Mouse (Mus musculus): ENCODE results near the gene Tnnt3.

The Tnnt3 gene

DNA sequence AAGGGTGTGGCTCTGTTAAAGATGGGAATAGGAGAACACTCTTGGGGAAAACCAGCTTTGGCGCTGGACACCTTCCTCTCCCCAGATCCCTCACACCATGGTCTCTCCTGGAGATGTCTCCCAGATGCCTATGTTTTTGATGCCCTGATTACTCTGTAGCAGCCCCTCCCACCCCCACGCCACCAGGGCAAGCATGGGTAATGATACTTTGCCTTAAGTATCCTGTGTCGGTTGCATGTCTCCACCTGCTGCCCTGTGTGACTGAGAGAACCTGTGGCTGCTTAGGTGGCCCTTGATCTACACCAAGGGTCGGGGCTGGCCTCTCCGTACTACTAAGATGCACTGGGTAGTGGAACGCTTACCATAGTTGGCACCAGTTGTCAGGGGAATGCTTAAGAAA, 20.6 kb upstream of the Tnnt3 start:
- no peak for DNase-seq

DNA sequence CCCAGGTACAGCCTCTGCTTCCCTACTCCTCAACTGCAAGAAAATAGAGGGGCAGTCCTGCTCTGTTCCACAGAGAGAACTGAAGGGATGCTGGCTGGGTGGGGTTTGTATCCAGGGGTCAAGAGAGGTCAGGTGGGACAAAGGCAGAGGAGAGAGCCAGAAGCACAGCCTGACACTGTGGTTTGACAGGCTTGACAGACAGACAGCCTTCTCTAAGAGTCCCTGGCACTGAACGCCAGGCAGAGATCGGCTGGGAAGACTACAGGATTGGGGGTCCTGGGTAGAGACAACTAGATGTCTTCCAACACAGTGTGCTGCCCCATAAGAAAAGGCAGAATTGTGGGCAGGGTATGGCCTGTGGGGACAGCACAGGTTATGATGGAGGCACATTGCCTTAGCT, 20.1 kb upstream of the Tnnt3 start:
- DNase-seq: no peak

DNA sequence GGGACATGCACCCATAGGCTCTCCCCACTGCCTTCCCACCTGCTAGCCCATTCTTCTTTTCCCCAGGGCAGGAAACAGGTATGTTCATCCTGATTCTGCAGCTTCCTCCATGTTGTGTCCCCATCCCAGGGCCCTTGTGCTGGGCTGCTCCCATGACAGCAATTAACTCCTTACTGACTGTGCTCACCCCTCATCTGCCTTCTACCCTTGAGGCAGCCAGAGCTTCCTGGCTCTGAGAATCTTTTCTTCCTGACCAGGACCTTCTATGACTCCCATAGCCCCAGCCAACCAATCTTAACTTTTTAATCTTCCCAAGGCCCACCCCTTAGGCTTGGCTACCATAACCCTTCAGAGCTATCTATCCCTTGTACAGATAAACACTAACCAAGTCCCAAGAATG, 19.3 kb upstream of the Tnnt3 start:
- no peak for DNase-seq

DNA sequence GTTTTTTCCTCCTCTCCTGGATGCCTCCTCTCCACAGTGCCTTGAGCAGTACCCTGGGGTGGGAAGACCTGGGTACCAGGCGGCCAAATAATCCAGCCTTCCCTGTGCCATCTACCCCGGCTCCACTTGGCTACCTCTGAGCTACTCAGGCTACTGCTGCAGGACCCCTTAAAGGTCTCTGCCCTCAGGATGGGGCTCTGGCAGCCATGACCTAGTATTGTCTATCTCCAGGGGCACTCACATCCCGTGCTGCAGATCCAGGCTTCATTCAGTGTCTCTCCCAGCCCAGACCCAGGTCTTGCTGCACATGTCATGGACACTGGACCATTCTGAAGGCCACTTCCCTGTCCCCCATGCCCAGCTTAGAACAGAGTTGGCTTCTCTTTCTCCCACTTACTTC, 18.8 kb upstream of the Tnnt3 start:
- DNase-seq: no peak

DNA sequence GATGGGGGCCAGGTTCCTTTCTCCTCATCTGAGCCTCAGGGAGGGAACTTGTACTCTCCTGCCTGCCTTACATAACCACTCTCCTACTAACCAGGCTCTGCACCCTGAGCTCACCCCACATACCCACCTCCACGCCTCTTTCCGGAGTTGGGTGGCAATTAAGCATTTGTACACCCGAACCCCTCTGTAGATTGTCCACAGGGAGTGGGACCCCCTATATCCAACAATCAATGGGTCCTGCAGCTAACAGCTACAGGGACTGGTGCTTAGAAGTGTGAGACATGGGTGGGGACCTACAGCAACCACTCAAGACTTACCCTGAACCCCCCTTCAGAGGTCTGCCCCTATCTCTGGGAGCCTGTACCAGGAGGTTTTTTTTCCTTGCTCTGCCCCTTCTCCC, 18.0 kb upstream of the Tnnt3 start:
- DNase-seq: no peak

DNA sequence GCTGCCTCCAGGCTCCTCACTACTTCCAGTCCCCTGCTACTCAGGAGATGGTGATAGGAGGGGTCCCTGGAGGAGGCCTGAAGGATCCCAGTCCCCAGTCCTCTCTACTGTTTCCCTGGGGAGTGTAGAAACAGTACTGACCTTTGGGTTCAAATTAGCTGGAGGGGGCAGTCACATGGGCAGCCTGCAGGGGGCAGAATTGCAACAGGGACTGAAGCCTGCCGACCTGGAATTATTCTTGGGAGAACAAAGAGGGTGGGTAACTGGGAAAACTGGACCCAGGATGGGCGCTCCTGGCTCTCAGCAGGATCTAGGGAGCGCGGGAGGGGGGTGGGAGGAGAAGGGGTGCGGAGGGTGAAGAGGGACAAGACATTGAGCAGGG, 17.5 kb upstream of the Tnnt3 start:
- DNase-seq: peak; percentile 48

DNA sequence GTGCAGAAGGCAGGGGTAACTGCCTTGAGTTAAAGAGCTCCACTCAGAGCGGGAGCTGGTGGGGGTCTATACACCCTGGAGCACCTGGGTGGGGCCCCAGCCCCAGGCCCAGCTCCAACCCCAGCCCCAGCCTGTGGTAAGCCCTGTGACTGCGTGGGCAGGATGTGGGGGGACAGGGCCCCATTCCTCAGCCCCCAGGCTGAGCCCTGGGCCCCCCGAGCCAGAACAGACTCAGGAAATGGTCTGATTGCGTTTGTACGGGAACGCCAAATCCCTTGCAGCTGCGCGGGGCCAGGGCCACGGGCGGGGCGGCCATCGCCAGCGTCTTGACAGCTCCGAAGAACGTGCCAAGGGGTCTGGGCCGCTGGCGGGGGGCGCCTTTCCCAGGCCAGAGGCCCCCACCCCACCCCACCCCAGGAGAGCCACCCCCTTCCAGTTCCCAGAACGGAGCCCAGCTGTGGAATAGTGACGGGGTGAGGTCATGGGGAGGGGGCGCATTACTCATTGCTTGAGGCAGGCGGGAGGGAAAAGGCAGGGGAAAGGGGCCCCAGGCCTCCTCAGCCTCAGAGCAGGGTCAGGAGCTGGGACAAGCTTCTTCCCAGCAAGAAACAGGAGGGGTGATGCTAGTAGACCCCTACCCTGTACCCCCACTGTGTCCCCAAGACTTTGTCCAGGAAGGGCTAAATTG, 16.9 kb upstream of the Tnnt3 start:
- peak; percentile 29 for DNase-seq

DNA sequence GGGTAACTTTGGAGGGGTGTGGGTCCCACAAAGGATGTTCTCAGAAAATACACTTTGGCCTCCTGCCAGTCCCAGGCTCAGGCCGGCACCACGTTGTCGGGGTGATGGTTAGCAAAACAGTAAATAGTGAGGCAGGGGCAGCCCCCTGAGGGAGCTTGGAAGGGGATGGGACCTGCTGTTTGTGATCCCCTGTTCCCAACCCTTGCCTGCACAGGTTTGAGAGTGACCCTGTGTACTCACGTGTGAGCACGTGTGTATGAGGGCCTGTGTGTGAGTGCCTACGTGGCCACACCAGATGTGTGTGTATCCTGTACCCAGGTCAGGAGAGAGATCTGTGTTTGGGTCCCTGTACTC, 16.4 kb upstream of the Tnnt3 start:
- peak; percentile 34 for DNase-seq

DNA sequence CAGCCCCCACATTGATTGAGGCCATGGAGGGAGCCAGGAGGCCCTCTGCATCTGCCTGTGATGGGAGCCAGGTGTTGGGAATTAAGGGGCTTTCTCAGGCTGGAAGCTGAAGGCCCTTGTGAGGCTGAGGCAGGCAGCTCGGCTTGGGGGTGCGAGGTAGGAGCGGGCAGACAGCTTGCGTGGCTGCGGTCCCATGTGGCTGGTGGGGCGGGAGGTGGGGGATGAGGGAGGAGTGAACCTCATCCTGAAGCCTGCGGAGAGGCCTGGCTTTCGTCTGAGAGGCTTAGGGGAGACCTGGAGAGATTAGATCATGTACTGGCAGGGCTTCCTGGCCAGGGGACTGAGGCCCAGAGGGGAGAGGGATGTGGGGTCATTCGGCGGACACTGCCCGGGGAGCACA, 15.5 kb upstream of the Tnnt3 start:
- no peak for DNase-seq

DNA sequence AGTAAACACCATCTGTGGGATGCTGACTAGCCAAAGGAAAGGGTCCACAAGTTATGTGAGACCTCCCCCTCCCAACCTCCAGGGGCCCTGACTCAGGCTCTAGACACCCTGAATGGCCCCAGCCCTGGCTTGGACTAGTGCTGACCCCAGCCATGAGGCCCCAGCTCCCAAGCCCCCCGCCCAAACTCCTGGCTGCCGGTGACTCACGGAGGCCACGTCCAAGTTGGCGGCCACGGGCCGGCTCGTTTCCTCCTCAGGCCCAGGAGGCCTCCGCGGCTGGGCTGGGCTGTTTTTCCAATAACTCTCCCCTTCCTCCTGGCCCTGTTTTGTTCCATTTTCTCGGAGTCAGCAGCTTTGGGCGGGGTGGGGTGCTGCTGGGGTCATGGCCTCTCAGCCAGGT, 13.9 kb upstream of the Tnnt3 start:
- DNase-seq: no peak

DNA sequence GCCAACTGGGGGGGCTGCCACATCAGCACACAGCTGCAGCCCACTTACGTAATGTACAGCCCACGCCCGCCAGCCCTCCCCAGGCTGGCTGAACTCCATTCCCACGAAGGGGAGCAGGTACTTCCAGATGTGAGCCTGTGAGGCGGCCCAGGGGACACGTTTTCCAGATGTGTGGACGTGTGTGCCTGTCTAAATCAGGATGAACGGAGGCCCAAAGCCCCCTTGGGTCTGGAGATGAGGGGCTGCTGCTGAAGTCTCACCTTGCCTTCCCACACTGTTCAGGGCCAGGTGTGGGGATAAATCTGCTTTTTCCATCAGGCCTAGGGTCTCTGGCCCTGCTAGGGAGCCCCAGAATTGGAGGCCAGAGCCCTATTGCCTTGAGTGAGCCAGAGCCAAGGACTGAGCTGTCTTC, 11.9 kb upstream of the Tnnt3 start:
- no peak for DNase-seq

DNA sequence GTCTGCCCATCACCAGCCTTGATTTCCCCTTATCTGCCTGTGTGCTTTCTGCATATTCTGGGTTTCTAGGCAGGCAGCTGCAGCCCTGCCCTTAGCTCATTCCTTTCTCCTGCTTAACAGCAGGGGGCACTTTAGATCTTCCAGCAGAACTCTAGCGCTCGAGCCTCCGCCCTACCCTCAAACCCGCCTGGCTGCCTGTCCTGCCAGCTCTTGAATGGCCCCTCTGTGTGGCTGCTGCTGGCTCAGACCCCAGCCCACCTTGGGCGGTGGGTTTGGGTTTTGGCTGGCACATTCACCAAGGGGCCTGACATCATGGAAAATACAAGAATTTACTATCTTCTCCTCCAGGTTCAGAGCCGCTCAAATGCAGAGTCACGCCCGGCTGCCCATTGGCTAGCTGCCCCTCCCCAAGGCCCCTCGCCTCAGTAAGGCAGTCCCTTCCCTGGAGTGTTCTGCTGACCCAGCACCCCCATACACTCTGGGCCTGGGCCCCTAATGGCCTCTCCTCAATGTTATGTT, 11.2 kb upstream of the Tnnt3 start:
- DNase-seq: peak; percentile 46

DNA sequence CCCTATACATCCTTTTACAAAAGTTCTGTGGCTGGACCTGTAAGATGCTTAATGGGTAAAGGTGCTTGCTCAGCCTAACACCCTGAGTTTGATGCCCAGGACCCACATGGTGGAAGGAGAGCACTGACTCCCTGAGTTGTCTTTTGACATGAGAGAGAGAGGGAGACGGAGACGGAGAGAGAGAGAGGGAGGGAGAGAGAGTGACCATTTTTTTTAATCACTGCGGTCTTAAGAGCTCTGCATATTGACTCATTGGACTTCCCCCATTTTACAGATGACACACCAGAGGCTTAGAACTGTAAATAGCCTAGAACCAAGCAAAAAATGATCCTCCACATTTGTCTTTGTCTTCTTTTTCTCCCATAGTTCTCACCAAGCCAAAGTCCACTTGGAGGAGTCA, 10.6 kb upstream of the Tnnt3 start:
- no peak for DNase-seq

DNA sequence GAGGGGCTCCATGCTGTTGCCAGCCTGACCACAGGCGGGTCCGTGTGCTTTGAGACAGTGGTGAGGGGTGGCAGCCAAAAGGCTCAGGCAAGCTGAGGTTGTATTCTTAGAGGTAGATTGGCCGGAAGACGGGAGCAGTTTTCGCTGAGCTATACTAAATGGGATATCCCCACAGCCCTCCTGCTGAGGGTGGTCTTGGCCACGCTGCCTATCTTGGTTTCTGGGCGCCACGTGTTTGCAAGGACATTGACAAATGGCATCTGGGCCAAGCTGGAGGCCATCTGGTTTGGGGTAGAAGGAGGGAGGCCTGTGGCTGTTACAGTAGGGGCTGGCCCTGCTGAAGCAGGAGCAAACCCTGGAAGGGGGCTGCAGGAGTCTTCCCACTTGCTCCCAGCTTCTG, 5.1 kb upstream of the Tnnt3 start:
- no peak for DNase-seq

DNA sequence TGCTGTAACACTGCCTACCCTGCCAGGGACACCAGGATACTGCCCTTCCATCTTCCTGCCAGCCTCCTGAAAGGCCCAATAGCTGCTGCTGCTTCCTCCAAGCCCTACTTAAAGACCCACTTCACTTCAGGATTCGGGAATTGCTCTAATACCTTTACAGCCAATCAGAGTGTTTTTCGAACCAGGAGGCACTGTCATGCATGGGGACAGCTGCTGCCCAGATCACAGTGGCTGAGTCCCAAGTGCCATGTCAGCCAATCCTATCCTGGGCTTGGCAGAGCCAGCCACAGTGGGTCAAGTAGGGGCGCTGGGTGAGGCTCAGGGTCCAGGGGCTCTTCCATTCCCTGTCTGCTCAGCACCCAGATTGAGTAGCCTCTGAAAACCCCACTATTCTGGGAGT, 2.5 kb upstream of the Tnnt3 start:
- DNase-seq: no peak

DNA sequence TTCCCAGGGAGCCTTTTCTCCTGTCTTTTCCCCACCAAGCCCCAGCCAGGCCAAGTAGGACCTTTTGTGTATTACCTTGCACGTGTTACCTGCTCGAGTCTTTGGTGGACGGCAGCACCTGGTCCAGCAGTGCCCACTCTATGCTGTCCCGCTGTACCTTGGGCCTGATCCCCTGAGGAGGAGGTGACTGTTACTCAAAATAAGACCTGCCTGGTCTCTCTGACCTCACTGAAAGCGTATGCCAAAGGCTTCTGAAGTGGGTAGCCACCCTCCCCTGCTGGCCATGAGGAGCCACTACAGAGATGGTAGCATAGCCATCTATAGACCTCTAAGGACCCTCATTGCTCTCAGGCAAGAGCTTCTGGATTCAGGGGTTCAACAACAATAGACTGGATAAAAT, 1.8 kb upstream of the Tnnt3 start:
- DNase-seq: no peak

DNA sequence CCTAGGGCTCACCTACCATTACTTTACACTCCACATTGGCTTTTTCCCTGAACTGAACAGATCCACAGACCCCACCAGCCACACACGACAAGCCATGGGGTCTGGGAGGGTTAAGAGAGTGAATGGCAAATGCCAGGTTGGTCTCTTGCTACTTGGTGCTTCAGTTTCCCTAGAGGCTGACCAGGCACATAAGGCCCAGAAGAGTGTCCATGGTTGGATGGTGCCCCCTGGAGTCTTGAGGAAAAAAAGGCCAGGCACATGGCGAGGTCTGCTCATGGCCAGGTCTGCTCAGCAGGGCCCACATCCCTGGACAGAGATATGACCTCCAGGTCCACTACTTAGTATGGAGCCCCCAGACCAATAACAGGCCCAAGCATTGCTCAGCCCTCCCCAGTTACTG, 861 bp upstream of the Tnnt3 start:
- no peak for DNase-seq

DNA sequence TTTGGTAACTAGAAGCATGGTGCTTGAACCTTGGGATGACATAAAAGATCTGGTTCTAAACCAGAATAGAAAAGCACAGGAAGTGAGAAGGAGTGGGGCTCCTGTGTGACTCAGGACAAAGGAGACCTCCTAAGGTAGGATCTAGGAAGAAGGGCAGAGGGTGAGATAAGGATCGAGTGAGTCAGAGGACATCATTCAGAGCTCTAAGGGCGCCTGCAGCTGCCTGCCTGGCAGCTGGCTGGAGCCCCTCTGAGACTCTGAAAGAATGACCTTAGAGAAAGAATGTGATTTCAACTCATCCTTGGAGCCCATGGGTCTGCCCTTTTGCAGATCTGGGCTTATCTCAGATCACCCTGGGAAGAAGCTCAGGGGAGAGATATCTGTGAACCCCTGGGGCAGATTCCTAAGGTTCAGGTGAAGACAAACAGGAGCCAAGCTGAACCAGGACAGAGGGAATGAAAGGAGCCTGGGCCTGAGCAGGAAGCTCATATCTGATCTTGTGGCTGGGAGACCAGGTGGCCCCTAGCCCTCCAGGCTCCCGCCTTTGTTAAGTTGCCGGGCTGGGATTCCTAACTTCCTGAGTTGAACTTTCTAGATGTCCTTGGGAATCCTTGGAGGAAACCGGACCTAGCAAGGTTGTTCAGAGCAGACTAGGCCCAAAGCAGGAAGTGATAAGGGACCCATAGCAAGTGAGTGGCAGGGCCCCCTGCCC, 530 bp downstream of the Tnnt3 start:
- no peak for DNase-seq

DNA sequence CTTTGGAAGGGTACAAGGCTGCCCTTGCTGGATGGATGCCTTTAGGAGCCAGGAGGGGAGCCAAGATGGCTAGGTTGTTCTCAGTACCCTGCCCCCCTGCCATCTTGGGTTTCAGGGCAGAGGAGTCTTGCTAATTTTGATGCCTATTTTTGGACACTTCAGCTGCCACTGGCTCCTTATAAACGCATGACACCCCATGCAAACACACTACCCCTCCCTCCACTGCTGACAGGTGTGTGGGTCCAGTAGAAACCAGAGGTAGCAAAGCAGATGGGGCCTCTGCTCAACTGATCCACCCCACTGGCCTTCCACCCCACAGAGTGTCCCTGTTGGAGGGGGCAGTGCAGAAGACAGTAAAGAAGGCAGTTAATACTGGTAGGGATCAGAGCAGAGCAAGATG, 1.4 kb downstream of the Tnnt3 start:
- DNase-seq: no peak

DNA sequence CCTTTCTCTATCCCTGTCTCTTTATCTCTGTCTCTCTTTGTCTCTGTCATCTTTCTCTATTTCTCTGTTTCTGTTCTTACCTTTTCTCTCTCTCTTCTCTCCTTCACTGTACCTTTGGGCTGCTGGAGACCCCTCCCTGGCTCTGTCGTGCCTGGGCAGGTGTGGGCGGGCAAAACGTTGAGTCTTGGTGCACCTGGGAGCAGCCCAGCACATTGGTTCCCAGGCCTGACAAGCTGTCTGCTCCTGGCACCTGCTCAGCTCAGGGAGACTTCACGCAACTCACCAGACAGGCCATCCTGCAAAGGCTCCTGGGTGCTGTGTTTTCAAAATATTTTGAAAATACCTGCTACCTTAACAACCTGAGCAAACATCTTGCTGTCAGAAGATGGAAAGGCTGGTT, 4.6 kb downstream of the Tnnt3 start:
- DNase-seq: no peak

DNA sequence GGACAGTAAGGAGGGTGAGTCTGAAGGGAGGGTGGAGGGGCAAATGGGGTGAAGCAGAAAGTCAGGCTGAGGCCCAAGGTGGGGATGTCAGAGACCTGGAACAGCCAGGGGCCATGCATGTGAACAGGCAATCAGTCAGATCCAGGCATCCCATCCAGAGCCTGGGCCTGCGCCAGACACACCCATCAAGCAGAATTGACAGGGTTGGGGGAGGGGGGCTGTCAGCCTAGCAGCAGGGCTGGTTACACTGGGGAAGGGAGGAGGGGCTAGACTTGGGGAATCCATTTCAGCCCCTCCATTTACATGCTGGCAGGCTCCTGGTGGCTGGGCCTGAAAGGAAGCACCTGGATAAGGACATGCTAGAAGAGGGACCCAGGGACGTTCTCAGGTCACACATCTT, 7.3 kb downstream of the Tnnt3 start:
- DNase-seq: no peak

DNA sequence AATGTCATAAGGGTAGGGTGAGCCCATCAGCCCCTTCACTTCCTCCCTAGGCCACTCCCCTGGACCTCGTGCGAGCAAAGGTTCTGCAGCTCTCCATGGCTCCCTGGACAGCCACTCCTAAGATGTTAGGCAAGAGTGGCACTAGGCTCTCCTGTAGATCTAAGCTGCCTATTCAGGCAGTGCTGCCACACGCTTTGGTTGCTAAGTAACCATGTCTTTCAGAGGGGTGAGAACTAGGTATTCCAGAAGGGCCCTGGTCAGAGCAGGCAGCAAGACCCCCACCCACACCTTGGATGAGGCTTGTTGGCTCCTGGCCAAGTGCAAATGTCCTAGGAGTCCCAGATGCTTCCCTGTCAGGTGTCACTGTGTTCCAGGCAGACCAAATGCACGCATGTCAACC, 7.9 kb downstream of the Tnnt3 start:
- DNase-seq: no peak

DNA sequence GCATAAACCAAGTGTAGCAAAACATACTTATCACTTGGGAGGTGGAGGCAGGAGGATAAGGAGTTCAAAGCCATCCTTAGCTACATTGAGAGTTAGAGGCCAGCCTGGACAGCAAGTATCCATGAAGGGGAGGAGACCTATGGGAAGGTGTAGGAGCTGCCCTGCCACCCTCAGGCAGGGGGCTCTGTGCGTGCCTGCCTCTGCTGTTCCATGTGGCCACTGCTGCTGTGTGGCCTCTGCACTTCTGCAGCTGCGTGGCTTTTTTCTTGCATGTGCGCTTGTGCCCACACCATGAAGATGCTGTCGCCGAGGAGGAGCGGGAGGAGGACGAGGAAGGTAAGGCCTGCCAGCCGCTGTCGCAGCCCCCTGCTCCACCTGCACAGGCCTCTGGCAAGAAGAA, 8.8 kb downstream of the Tnnt3 start:
- DNase-seq: no peak

DNA sequence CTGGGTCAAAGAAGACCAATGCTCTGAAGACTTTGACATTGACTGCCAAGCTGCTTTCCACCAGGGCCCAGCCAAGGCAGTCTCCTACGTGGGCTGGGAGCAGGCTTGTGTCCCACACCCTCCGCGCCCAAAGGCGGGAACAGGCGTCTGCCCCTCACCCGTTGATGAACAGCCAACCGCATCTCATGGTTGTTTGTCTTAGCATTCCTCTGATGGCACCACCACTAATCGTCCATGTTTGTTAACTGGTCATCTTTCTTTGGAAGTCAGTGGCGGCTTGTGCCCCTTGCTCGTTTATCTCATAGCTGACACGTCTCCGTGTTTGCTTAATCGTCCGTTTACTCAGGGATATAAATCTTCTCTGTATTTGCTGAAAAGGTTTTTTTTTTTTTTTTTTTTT, 10.9 kb downstream of the Tnnt3 start:
- no peak for DNase-seq
